Mouse (Mus musculus) thymus, postnatal 25 days (tissue): ENCODE measurements around the gene Nsun4.

Experiments used
- DNase-seq: peaks from one replicate; pipeline ENCODE4 v3.0.0; 2022

Gene Nsun4

GRCm38 (mm10) chr4:116047681-116048080 lies 6.0 kb downstream of the Nsun4 start:
- no peak for DNase-seq

GRCm38 (mm10) chr4:116046604-116047003 lies 7.1 kb downstream of the Nsun4 start:
- no peak for DNase-seq

GRCm38 (mm10) chr4:116042186-116042585 lies 11.5 kb downstream of the Nsun4 start:
- DNase-seq = peak; percentile 8

- DNase-seq = no peak
These were observed 13.2 kb downstream of the Nsun4 start for GRCm38 (mm10) chr4:116040466-116040865.

- DNase-seq = no peak
These were observed 20.3 kb downstream of the Nsun4 start for GRCm38 (mm10) chr4:116033374-116033773.

GRCm38 (mm10) chr4:116032906-116033305 lies 20.8 kb downstream of the Nsun4 start:
- no peak for DNase-seq

GRCm38 (mm10) chr4:116017902-116018746 lies 35.6 kb downstream of the Nsun4 start, which contains the start of gene Faah:
Gene Faah (minus strand): TSS chr4:116017926.
- no peak for DNase-seq

- peak; percentile 80 for DNase-seq
These were observed 36.3 kb downstream of the Nsun4 start for GRCm38 (mm10) chr4:116017300-116017901.

- DNase-seq = no peak
These were observed 36.8 kb downstream of the Nsun4 start for GRCm38 (mm10) chr4:116016862-116017299.

- DNase-seq = peak; percentile 8
These were observed 37.3 kb downstream of the Nsun4 start for GRCm38 (mm10) chr4:116016396-116016795.

- no peak for DNase-seq
These were observed 37.7 kb downstream of the Nsun4 start for GRCm38 (mm10) chr4:116015996-116016395.

GRCm38 (mm10) chr4:116015502-116015901 lies 38.2 kb downstream of the Nsun4 start:
- peak; percentile 23 for DNase-seq

GRCm38 (mm10) chr4:116010186-116010585 lies 43.5 kb downstream of the Nsun4 start:
- peak; percentile 15 for DNase-seq

- DNase-seq = no peak
These were observed 52.5 kb downstream of the Nsun4 start for GRCm38 (mm10) chr4:116001206-116001605.

- DNase-seq = no peak
These were observed 53.0 kb downstream of the Nsun4 start for GRCm38 (mm10) chr4:116000671-116001070.

GRCm38 (mm10) chr4:115996729-115997128 lies 56.9 kb downstream of the Nsun4 start:
- DNase-seq = no peak

- no peak for DNase-seq
These were observed 58.3 kb downstream of the Nsun4 start for GRCm38 (mm10) chr4:115995376-115995730.

- no peak for DNase-seq
These were observed 58.9 kb downstream of the Nsun4 start for GRCm38 (mm10) chr4:115994662-115995375.

GRCm38 (mm10) chr4:115989382-115989781 lies 64.3 kb downstream of the Nsun4 start:
- no peak for DNase-seq

GRCm38 (mm10) chr4:115987858-115988530 lies 65.7 kb downstream of the Nsun4 start:
- no peak for DNase-seq

GRCm38 (mm10) chr4:115987436-115987835 lies 66.2 kb downstream of the Nsun4 start:
- DNase-seq = no peak

- no peak for DNase-seq
These were observed 68.7 kb downstream of the Nsun4 start for GRCm38 (mm10) chr4:115984967-115985366.

GRCm38 (mm10) chr4:115984111-115984510 lies 69.6 kb downstream of the Nsun4 start:
- DNase-seq = peak; percentile 75
